Mouse (Mus musculus) myocyte (in vitro differentiated cells): ENCODE data around the gene Rtn4ip1.

ENCODE experiments used
- CEBPB ChIP-seq: IDR thresholded peaks from 2 replicates; pipeline ENCODE4 v1.6.1; 2011; ENCODE audit warnings: mild to moderate bottlenecking, moderate library complexity; ENCODE audit not compliant: poor library complexity, insufficient read depth, severe bottlenecking
- E2F4 ChIP-seq: IDR thresholded peaks from one replicate; pipeline ENCODE4 v1.6.1; 2011; ENCODE audit warnings: mild to moderate bottlenecking, control low read depth, moderate library complexity; ENCODE audit not compliant: insufficient read depth
- MAX ChIP-seq: IDR thresholded peaks from one replicate; pipeline ENCODE4 v1.6.1; 2011; ENCODE audit warnings: low read depth, mild to moderate bottlenecking, control low read depth
- POLR2A ChIP-seq: IDR thresholded peaks from one replicate; pipeline ENCODE4 v1.6.1; 2011; ENCODE audit warnings: low read depth, mild to moderate bottlenecking, control low read depth, moderate library complexity; ENCODE audit not compliant: insufficient read length
- POLR2AphosphoS2 ChIP-seq: IDR thresholded peaks from one replicate; pipeline ENCODE4 v1.6.1; 2011; ENCODE audit warnings: low read depth, control low read depth; ENCODE audit not compliant: insufficient read length

- no peak for TF ChIP-seq CEBPB
- TF ChIP-seq POLR2A: no peak
- TF ChIP-seq E2F4: no peak
- TF ChIP-seq MAX: no peak
- TF ChIP-seq POLR2AphosphoS2: no peak
Measured at GRCm38 (mm10) chr10:43983241-43983640, 81.6 kb downstream of the Rtn4ip1 start.
